Mouse (Mus musculus) urinary bladder, postnatal 36 days (tissue): ENCODE measurements around the gene Vwa3b.

Experiments used
- DNase-seq, 2 experiments: peaks; one replicate each; pipeline ENCODE4 v3.0.0; 2022; ENCODE audit warnings: low spot score in 2 of 2, mixed read lengths in 1 of 2

The Vwa3b gene

GRCm38 (mm10) chr1:37122306-37122705 is 95.9 kb downstream of the Vwa3b start:
- no peak for DNase-seq

GRCm38 (mm10) chr1:37122798-37123197 is 96.4 kb downstream of the Vwa3b start:
- DNase-seq: no peak

- DNase-seq: no peak
Measured at GRCm38 (mm10) chr1:37124696-37125349, 98.4 kb downstream of the Vwa3b start.

- DNase-seq: no peak
Measured at GRCm38 (mm10) chr1:37130012-37130570, 103.7 kb downstream of the Vwa3b start.

- no peak for DNase-seq
Measured at GRCm38 (mm10) chr1:37131146-37131545, 104.8 kb downstream of the Vwa3b start.

- DNase-seq: no peak
Measured at GRCm38 (mm10) chr1:37132433-37132832, 106.0 kb downstream of the Vwa3b start.

GRCm38 (mm10) chr1:37145966-37146365 is 119.6 kb downstream of the Vwa3b start:
- no peak for DNase-seq

GRCm38 (mm10) chr1:37149866-37150265 is 123.5 kb downstream of the Vwa3b start:
- DNase-seq: no peak

GRCm38 (mm10) chr1:37151896-37152295 is 125.5 kb downstream of the Vwa3b start:
- no peak for DNase-seq

- no peak for DNase-seq
Measured at GRCm38 (mm10) chr1:37166066-37166465, 139.7 kb downstream of the Vwa3b start.

GRCm38 (mm10) chr1:37167918-37168317 is 141.5 kb downstream of the Vwa3b start:
- no peak for DNase-seq

GRCm38 (mm10) chr1:37177874-37178273 is 151.5 kb downstream of the Vwa3b start:
- DNase-seq: no peak

- DNase-seq: no peak
Measured at GRCm38 (mm10) chr1:37179852-37180251, 153.5 kb downstream of the Vwa3b start.

GRCm38 (mm10) chr1:37187050-37187449 is 160.7 kb downstream of the Vwa3b start:
- DNase-seq: no peak

GRCm38 (mm10) chr1:37194607-37195006 is 168.2 kb downstream of the Vwa3b start:
- no peak for DNase-seq

GRCm38 (mm10) chr1:37201406-37201805 is 175.0 kb downstream of the Vwa3b start:
- DNase-seq: no peak

GRCm38 (mm10) chr1:37207743-37208142 is 181.3 kb downstream of the Vwa3b start:
- DNase-seq: no peak

GRCm38 (mm10) chr1:37212375-37212774 is 186.0 kb downstream of the Vwa3b start:
- DNase-seq: no peak

GRCm38 (mm10) chr1:37214144-37214543 is 187.7 kb downstream of the Vwa3b start, which contains the start of gene Cnga3:
Gene Cnga3 (plus strand): TSS chr1:37214434.
- DNase-seq: no peak

- DNase-seq: peak; percentile 14 to 48
Measured at GRCm38 (mm10) chr1:37218386-37218785, 192.0 kb downstream of the Vwa3b start.

GRCm38 (mm10) chr1:37219593-37219992 is 193.2 kb downstream of the Vwa3b start:
- no peak for DNase-seq

GRCm38 (mm10) chr1:37220134-37220907 is 193.9 kb downstream of the Vwa3b start:
- DNase-seq: no peak

GRCm38 (mm10) chr1:37222002-37222401 is 195.6 kb downstream of the Vwa3b start:
- no peak for DNase-seq
